Mouse (Mus musculus) E14TG2a.4 (cell line): ENCODE data around the gene Spdye4a.

Source experiments
- CTCF ChIP-seq: conservative IDR thresholded peaks from 2 replicates; pipeline ENCODE4 v1.5.1; 2014; ENCODE audit warnings: low read length
- NANOG ChIP-seq: IDR thresholded peaks from 2 replicates; pipeline ENCODE4 v1.6.1; 2014; ENCODE audit warnings: borderline replicate concordance, low read length, mixed read lengths
- POU5F1 ChIP-seq: IDR thresholded peaks from 2 replicates; pipeline ENCODE4 v1.6.1; 2014; ENCODE audit warnings: low read length, borderline replicate concordance

DNA sequence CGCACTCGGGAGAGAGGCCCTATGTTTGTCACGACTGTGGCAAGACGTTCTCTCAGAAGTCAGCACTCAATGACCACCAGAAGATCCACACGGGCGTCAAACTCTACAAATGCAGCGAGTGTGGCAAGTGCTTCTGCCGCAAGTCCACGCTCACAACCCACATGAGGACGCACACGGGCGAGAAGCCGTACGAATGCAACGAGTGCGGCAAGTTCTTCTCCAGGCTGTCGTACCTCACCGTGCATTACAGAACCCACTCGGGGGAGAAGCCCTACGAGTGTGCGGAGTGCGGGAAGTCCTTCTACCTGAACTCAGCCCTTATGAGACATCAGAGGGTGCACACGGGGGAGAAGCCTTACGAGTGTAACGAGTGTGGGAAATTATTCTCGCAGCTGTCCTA lies 18.2 kb upstream of the Spdye4a start:
- TF ChIP-seq CTCF (no peak), POU5F1 (no peak), NANOG (no peak)
